Mouse (Mus musculus) ES-Bruce4 (cell line): Measurements from ENCODE around the gene Spns2. TPM values are rescaled to one million over a fixed set of nuclear protein-coding genes. Genes with fewer than 3 reads are reported as not detected.

ENCODE experiments used
- H3K27ac ChIP-seq: 2 replicates; pipeline ENCODE4 v1.5.1; 2012; ENCODE audit warnings: low read length, inconsistent platforms; ENCODE audit not compliant: insufficient read depth
- H3K27me3 ChIP-seq: 2 replicates; pipeline ENCODE4 v1.6.1; 2012; ENCODE audit warnings: mild to moderate bottlenecking, low read length, inconsistent platforms; ENCODE audit not compliant: control insufficient read depth, poor library complexity, insufficient read depth, severe bottlenecking
- H3K36me3 ChIP-seq: 2 replicates; pipeline ENCODE4 v1.6.1; 2012; ENCODE audit warnings: inconsistent platforms, mild to moderate bottlenecking, low read length, moderate library complexity; ENCODE audit not compliant: control insufficient read depth, poor library complexity, insufficient read depth, severe bottlenecking
- H3K4me1 ChIP-seq: one replicate; pipeline ENCODE4 v1.8.1; 2011; ENCODE audit warnings: low read length; ENCODE audit not compliant: control insufficient read depth, insufficient read depth
- H3K4me3 ChIP-seq: 2 replicates; pipeline ENCODE4 v1.5.1; 2011; ENCODE audit warnings: low read depth, mild to moderate bottlenecking, low read length
- H3K9ac ChIP-seq: 2 replicates; pipeline ENCODE4 v1.6.1; 2012; ENCODE audit warnings: low read depth, mild to moderate bottlenecking, inconsistent platforms; ENCODE audit not compliant: poor library complexity, severe bottlenecking
- H3K9me3 ChIP-seq: replicated peaks from 2 replicates; pipeline ENCODE4 v1.6.1; 2012; ENCODE audit warnings: mild to moderate bottlenecking, low read length, inconsistent platforms; ENCODE audit not compliant: control insufficient read depth, poor library complexity, insufficient read depth, severe bottlenecking
- CTCF ChIP-seq: IDR thresholded peaks from one replicate; pipeline ENCODE4 v1.8.1; 2011; ENCODE audit warnings: low read depth, low read length
- EP300 ChIP-seq: IDR thresholded peaks from 2 replicates; pipeline ENCODE4 v1.6.1; 2011; ENCODE audit warnings: low read depth, low read length; ENCODE audit not compliant: insufficient read depth
- POLR2A ChIP-seq: IDR thresholded peaks from one replicate; pipeline ENCODE4 v1.8.1; 2011; ENCODE audit warnings: low read length; ENCODE audit not compliant: insufficient read depth
- polyA plus RNA-seq: library from polyadenylated mRNA; stranded (reverse); fragments of >200 nt; gene quantifications from 2 replicates; pipeline ENCODE4 v1.2.4, GENCODE M21; 2011; ENCODE audit warnings: low read depth; ENCODE audit not compliant: missing spikeins, insufficient read depth, insufficient read length

Spns2 gene
- polyA plus RNA-seq, 1 experiment = 0.48 TPM

DNA sequence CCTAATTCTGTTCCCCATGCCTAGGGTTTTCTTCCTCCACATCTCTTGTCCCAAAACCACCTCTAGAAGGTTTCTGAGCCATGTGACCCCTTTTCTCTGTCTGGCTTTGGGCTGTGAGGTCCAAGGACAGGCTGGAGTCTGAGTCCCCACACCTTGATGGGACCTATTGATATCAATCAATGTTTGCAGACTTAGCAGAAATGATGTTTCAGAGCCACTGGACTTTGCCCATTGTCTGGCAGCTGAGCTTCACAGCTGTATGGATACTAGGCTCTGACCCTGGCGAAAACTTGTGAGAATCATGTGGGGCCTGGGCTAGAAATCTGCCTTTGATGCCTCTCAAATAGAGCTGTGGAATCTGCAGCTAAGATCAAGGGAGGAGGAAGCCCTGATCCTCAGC is 7.1 kb upstream of the Spns2 start:
- Histone ChIP-seq H3K9me3 (no peaks in the 10 kb centered on the region), H3K27ac (no peak overlapping the region), H3K27me3 (no peaks in the 10 kb centered on the region), H3K4me3 (no peak overlapping the region), H3K4me1 (no peaks in the 10 kb centered on the region), H3K36me3 (no peaks in the 10 kb centered on the region), H3K9ac (no peak overlapping the region)
- TF ChIP-seq POLR2A (no peak), CTCF (no peak), EP300 (no peak)

DNA sequence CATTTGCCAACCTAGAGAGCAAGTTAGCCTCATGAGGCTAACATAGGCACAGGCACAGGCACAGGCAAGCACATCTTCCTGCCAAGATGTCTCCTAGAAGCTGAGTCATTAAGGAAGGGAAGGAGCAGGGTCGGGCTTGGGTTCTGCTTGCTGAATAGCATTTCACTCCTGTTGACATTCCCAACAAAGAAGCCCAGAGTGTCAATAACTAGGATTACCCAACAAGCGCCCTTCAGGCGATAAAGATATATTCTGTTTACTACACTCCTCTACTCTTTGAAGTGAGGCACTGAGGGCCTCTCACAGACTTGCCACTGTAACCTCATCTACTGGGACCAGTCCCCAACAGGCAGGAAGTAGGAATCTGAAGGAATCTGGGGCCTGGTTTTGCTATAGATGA is 6.4 kb upstream of the Spns2 start:
- Histone ChIP-seq H3K36me3 (no peaks in the 10 kb centered on the region), H3K27ac (no peak overlapping the region), H3K4me3 (no peak overlapping the region), H3K4me1 (no peaks in the 10 kb centered on the region), H3K9ac (no peak overlapping the region), H3K27me3 (no peaks in the 10 kb centered on the region), H3K9me3 (no peaks in the 10 kb centered on the region)
- TF ChIP-seq POLR2A (no peak), CTCF (no peak), EP300 (no peak)

DNA sequence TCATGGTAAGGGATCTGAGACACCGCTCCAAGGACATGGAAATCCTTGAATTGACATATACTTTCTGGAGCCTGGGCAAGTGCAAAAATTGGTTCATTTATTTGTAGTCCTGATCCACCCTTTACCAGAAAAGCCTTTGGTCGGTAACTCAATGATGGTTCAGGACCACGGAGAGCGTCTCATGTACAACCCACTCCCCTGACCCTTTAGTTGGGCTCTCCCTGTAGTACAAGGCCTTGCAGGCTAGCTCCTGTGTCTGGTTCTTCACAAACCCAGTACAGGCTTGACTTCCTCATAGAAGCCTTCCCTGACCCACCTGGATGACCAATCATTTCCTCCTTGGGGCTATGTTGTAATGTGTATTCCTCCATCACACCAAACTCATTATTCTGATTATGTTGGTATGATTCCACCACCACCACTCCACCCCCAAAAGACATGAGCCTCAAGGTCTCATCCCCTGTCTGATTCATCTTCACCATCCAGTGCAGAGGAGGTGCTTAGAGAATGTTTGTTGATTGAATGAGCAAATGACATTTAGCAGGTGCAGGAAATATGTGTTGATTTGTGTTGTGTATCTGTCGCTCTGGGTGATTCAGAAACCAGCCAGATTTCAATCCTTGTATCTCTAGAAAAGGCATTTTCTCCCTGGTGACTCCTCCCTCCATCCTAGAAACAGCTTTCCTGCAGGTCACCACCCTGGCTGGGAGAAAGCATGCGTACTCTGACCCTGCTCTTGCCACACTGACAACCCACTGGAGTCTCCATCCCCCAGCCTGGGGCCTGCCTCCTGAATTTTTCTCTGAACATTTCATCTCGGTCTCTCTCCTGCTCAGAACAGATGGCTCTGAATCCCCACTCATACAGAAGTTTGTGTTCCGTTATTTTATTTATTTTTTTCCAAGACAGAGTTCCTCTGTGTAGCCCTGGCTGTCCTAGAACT is 4.6 kb upstream of the Spns2 start:
- Histone ChIP-seq H3K4me1 (no peaks in the 10 kb centered on the region), H3K27ac (no peak overlapping the region), H3K9me3 (no peaks in the 10 kb centered on the region), H3K27me3 (peaks cover 2% of the 10 kb centered on the region; the same call in 1 of the 2 replicates), H3K4me3 (no peak overlapping the region), H3K36me3 (no peaks in the 10 kb centered on the region), H3K9ac (no peak overlapping the region)
- no peak for TF ChIP-seq CTCF
- no peak for TF ChIP-seq POLR2A
- no peak for TF ChIP-seq EP300

DNA sequence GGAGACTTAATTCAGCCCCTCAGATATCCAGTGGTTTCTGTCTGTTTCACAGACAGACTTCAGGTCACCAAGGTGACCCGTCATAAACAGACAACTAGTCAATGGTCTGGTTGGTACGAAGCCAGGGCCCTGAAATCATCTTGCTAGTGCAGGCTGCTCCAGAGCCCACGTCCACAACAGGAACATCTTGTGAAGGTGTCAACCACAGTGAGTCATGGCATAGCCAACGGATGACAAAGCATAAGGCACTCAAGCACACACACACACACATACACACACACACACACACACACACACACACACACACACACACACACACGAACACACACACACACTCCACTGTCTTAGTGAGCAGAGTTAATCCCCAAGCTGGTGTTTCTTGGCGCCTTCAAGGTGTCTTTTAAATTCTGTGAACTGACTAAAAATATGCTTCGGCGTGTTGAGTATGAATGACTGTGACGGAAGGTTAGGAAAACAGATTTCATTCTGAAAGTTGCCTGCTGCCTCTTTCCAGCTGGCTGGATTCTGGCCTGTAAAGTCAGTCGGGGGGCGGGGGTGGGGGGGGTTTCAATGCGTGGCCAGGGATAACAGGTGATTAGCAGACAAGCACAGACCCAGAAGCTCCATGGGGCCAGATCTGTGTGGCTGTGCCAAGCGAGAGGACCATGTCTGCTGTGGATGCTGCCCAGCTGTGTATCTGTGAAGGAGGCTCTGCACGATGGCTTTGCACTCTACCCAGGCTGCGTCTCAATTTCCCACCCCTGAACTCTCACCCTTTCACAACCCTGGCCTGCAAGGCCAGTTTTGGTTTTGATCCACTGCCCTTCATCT is 1.6 kb upstream of the Spns2 start:
- no peak for TF ChIP-seq POLR2A
- TF ChIP-seq CTCF = no peak
- TF ChIP-seq EP300 = no peak
- no peaks in the 10 kb centered on the region for H3K36me3 ChIP-seq

DNA sequence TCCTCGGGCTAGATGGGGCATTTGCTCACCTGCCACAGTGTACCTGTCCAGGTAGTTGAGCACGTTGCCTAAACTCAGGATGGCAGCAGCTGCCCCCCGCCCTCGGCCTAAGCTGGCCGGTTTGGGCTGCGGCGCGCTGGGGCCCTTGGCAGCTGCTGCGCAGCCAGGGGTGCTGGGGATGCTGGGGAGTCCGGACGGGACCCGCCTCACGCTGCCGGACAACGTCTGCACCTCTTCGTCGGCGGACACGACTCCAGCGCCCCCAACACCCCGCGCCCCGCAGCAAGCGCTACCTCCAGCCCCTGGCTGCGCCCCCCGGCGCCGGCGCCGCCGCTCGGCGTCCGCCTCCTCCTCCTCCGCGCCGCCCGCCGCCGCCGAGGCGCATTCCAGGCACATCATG is 307 bp downstream of the Spns2 start:
- Histone ChIP-seq H3K27me3 (peaks cover 4% of the 10 kb centered on the region; the same call in 1 of the 2 replicates), H3K9ac (peak overlapping the region; percentile 52), H3K36me3 (no peaks in the 10 kb centered on the region), H3K9me3 (no peaks in the 10 kb centered on the region), H3K4me1 (no peaks in the 10 kb centered on the region), H3K4me3 (peak overlapping the region; percentile 61), H3K27ac (no peak overlapping the region)
- no peak for TF ChIP-seq CTCF
- TF ChIP-seq POLR2A = no peak
- TF ChIP-seq EP300 = no peak

More for the DNA sequence above, 1.6 kb upstream of the Spns2 start:
- H3K4me1 ChIP-seq = no peaks in the 10 kb centered on the region
- H3K4me3 ChIP-seq = no peak overlapping the region
- no peak overlapping the region for H3K27ac ChIP-seq
- no peaks in the 10 kb centered on the region for H3K9me3 ChIP-seq
- no peak overlapping the region for H3K9ac ChIP-seq
- peaks cover 4% of the 10 kb centered on the region; the same call in 1 of the 2 replicates for H3K27me3 ChIP-seq
